Mouse (Mus musculus): Measurements from ENCODE around the gene Trp73. TPM values are rescaled to one million over a fixed set of nuclear protein-coding genes. Genes with fewer than 3 reads are reported as not detected.

Trp73 gene
- total RNA-seq, 1 experiment: 2.6 TPM

- Histone ChIP-seq H3K36me3 (ENCODE audit: control insufficient read depth, insufficient read depth, low read length, poor library complexity, severe bottlenecking) (no peaks in the 10 kb centered on the region), H3K9ac (ENCODE audit: insufficient read depth, low read depth, low read length, poor library complexity, severe bottlenecking) (no peak overlapping the region), H3K27ac (ENCODE audit: insufficient read depth, low read depth, low read length, poor library complexity, severe bottlenecking) (no peak overlapping the region), H3K4me3 (ENCODE audit: insufficient read depth in 1 of 2, low read depth in 1 of 2, low read length in 2 of 2, poor library complexity in 1 of 2, severe bottlenecking in 1 of 2) (no peak overlapping the region), H3K9me3 (ENCODE audit: control insufficient read depth, insufficient read depth, low read depth, low read length) (no peaks in the 10 kb centered on the region), H3K4me1 (ENCODE audit: control insufficient read depth in 2 of 2, insufficient read depth in 2 of 2, low read length in 2 of 2, poor library complexity in 1 of 2) (no peaks in the 10 kb centered on the region)
- DNase-seq (ENCODE audit: low read depth, low spot score): no peak
- TF ChIP-seq CHD2 (IDR thresholded peaks at IDR 0.05; ENCODE audit: low read depth, low read length) (no peak), ZNF384 (IDR thresholded peaks at IDR 0.05; ENCODE audit: low read depth, low read length) (no peak), ZC3H11A (IDR thresholded peaks at IDR 0.05; ENCODE audit: borderline replicate concordance, low read depth, low read length) (no peak), HCFC1 (IDR thresholded peaks at IDR 0.05; ENCODE audit: borderline replicate concordance, insufficient read depth, low read length) (no peak), MAFK (IDR thresholded peaks at IDR 0.05; ENCODE audit: insufficient read depth, low read depth, low read length) (no peak)
- in situ Hi-C loops (cut with MboI; ENCODE audit: low sequenced_read_pairs in 2 of 2, unreplicated experiment in 2 of 2): no loop called here
Measured at GRCm38 (mm10) chr4:154056046-154056445, 84.0 kb downstream of the Trp73 start.

- Histone ChIP-seq H3K27ac (ENCODE audit: insufficient read depth, low read depth, low read length, poor library complexity, severe bottlenecking) (no peak overlapping the region), H3K9ac (ENCODE audit: insufficient read depth, low read depth, low read length, poor library complexity, severe bottlenecking) (no peak overlapping the region), H3K4me1 (ENCODE audit: control insufficient read depth in 2 of 2, insufficient read depth in 2 of 2, low read length in 2 of 2, poor library complexity in 1 of 2) (no peaks in the 10 kb centered on the region), H3K9me3 (ENCODE audit: control insufficient read depth, insufficient read depth, low read depth, low read length) (no peaks in the 10 kb centered on the region), H3K4me3 (ENCODE audit: insufficient read depth in 1 of 2, low read depth in 1 of 2, low read length in 2 of 2, poor library complexity in 1 of 2, severe bottlenecking in 1 of 2) (no peak overlapping the region), H3K36me3 (ENCODE audit: control insufficient read depth, insufficient read depth, low read length, poor library complexity, severe bottlenecking) (no peaks in the 10 kb centered on the region)
- TF ChIP-seq HCFC1 (IDR thresholded peaks at IDR 0.05; ENCODE audit: borderline replicate concordance, insufficient read depth, low read length) (no peak), MAFK (IDR thresholded peaks at IDR 0.05; ENCODE audit: insufficient read depth, low read depth, low read length) (no peak)
- in situ Hi-C loops (cut with MboI; ENCODE audit: low sequenced_read_pairs in 2 of 2, unreplicated experiment in 2 of 2): no loop called here
- no peak for DNase-seq (ENCODE audit: low read depth, low spot score)
Measured at GRCm38 (mm10) chr4:154055482-154055881, 84.5 kb downstream of the Trp73 start.

GRCm38 (mm10) chr4:154053065-154053464 is 86.9 kb downstream of the Trp73 start:
- H3K4me3 ChIP-seq (ENCODE audit: insufficient read depth in 1 of 2, low read depth in 1 of 2, low read length in 2 of 2, poor library complexity in 1 of 2, severe bottlenecking in 1 of 2): no peak overlapping the region
- no peaks in the 10 kb centered on the region for H3K36me3 ChIP-seq (ENCODE audit: control insufficient read depth, insufficient read depth, low read length, poor library complexity, severe bottlenecking)
- no peaks in the 10 kb centered on the region for H3K4me1 ChIP-seq (ENCODE audit: control insufficient read depth in 2 of 2, insufficient read depth in 2 of 2, low read length in 2 of 2, poor library complexity in 1 of 2)
- no peak overlapping the region for H3K9ac ChIP-seq (ENCODE audit: insufficient read depth, low read depth, low read length, poor library complexity, severe bottlenecking)
- no peak overlapping the region for H3K27ac ChIP-seq (ENCODE audit: insufficient read depth, low read depth, low read length, poor library complexity, severe bottlenecking)
- TF ChIP-seq ZNF384 (IDR thresholded peaks at IDR 0.05; ENCODE audit: low read depth, low read length): no peak
- TF ChIP-seq MAFK (IDR thresholded peaks at IDR 0.05; ENCODE audit: insufficient read depth, low read depth, low read length): no peak
- TF ChIP-seq HCFC1 (IDR thresholded peaks at IDR 0.05; ENCODE audit: borderline replicate concordance, insufficient read depth, low read length): no peak
- no peak; the same call in 1 of the 2 replicates for TF ChIP-seq ZC3H11A (IDR thresholded peaks at IDR 0.05; ENCODE audit: borderline replicate concordance, low read depth, low read length)
- TF ChIP-seq CHD2 (IDR thresholded peaks at IDR 0.05; ENCODE audit: low read depth, low read length): no peak
- no peak for DNase-seq (ENCODE audit: low read depth, low spot score)
- in situ Hi-C loops (cut with MboI; ENCODE audit: low sequenced_read_pairs in 2 of 2, unreplicated experiment in 2 of 2): no loop called here
- no peaks in the 10 kb centered on the region for H3K9me3 ChIP-seq (ENCODE audit: control insufficient read depth, insufficient read depth, low read depth, low read length)

- TF ChIP-seq ZC3H11A (IDR thresholded peaks at IDR 0.05; ENCODE audit: borderline replicate concordance, low read depth, low read length): no peak
- TF ChIP-seq HCFC1 (IDR thresholded peaks at IDR 0.05; ENCODE audit: borderline replicate concordance, insufficient read depth, low read length): no peak
- H3K9ac ChIP-seq (ENCODE audit: insufficient read depth, low read depth, low read length, poor library complexity, severe bottlenecking): no peak overlapping the region
- H3K27ac ChIP-seq (ENCODE audit: insufficient read depth, low read depth, low read length, poor library complexity, severe bottlenecking): no peak overlapping the region
- DNase-seq (ENCODE audit: low read depth, low spot score): no peak
- no peaks in the 10 kb centered on the region for H3K9me3 ChIP-seq (ENCODE audit: control insufficient read depth, insufficient read depth, low read depth, low read length)
- H3K36me3 ChIP-seq (ENCODE audit: control insufficient read depth, insufficient read depth, low read length, poor library complexity, severe bottlenecking): no peaks in the 10 kb centered on the region
- no peak overlapping the region for H3K4me3 ChIP-seq (ENCODE audit: insufficient read depth in 1 of 2, low read depth in 1 of 2, low read length in 2 of 2, poor library complexity in 1 of 2, severe bottlenecking in 1 of 2)
- in situ Hi-C loops (cut with MboI; ENCODE audit: low sequenced_read_pairs in 2 of 2, unreplicated experiment in 2 of 2): no loop called here
- H3K4me1 ChIP-seq (ENCODE audit: control insufficient read depth in 2 of 2, insufficient read depth in 2 of 2, low read length in 2 of 2, poor library complexity in 1 of 2): no peaks in the 10 kb centered on the region
Measured at GRCm38 (mm10) chr4:154051401-154051800, 88.6 kb downstream of the Trp73 start.

GRCm38 (mm10) chr4:154045837-154046236 is 94.2 kb downstream of the Trp73 start:
- Histone ChIP-seq H3K27ac (ENCODE audit: insufficient read depth, low read depth, low read length, poor library complexity, severe bottlenecking) (no peak overlapping the region), H3K36me3 (ENCODE audit: control insufficient read depth, insufficient read depth, low read length, poor library complexity, severe bottlenecking) (no peaks in the 10 kb centered on the region), H3K4me1 (ENCODE audit: control insufficient read depth in 2 of 2, insufficient read depth in 2 of 2, low read length in 2 of 2, poor library complexity in 1 of 2) (no peaks in the 10 kb centered on the region), H3K4me3 (ENCODE audit: insufficient read depth in 1 of 2, low read depth in 1 of 2, low read length in 2 of 2, poor library complexity in 1 of 2, severe bottlenecking in 1 of 2) (no peak overlapping the region), H3K9ac (ENCODE audit: insufficient read depth, low read depth, low read length, poor library complexity, severe bottlenecking) (no peak overlapping the region), H3K9me3 (ENCODE audit: control insufficient read depth, insufficient read depth, low read depth, low read length) (no peaks in the 10 kb centered on the region)
- DNase-seq (ENCODE audit: low read depth, low spot score): no peak
- TF ChIP-seq HCFC1 (IDR thresholded peaks at IDR 0.05; ENCODE audit: borderline replicate concordance, insufficient read depth, low read length) (no peak), MAFK (IDR thresholded peaks at IDR 0.05; ENCODE audit: insufficient read depth, low read depth, low read length) (no peak), ZC3H11A (IDR thresholded peaks at IDR 0.05; ENCODE audit: borderline replicate concordance, low read depth, low read length) (no peak), CHD2 (IDR thresholded peaks at IDR 0.05; ENCODE audit: low read depth, low read length) (no peak), ZNF384 (IDR thresholded peaks at IDR 0.05; ENCODE audit: low read depth, low read length) (no peak)
- in situ Hi-C loops (cut with MboI; ENCODE audit: low sequenced_read_pairs in 2 of 2, unreplicated experiment in 2 of 2): no loop called here
